Mouse (Mus musculus) heart, postnatal 4 days (tissue): Measurements from ENCODE around the gene Ccdc47. TPM values are rescaled to one million over a fixed set of nuclear protein-coding genes. Genes with fewer than 3 reads are reported as not detected.

Experiments
- DNase-seq: peaks from one replicate; pipeline ENCODE4 v3.0.0; 2021
- total RNA-seq, 2 experiments: library from RNA; stranded (reverse); gene quantifications; 2 replicates each; pipeline ENCODE4 v1.2.3; 2021

Gene Ccdc47
- total RNA-seq, 2 experiments from 2014 or later: 75.3 to 77.2 TPM

GRCm38 (mm10) chr11:106195341-106195740, 20.8 kb downstream of the Ccdc47 start:
- DNase-seq: no peak

- no peak for DNase-seq
These were observed 21.3 kb downstream of the Ccdc47 start for GRCm38 (mm10) chr11:106194891-106195290.

- no peak for DNase-seq
These were observed 22.0 kb downstream of the Ccdc47 start for GRCm38 (mm10) chr11:106194155-106194541.

GRCm38 (mm10) chr11:106193371-106194154, 22.6 kb downstream of the Ccdc47 start:
- peak; percentile 98 for DNase-seq

GRCm38 (mm10) chr11:106192657-106193370, 23.3 kb downstream of the Ccdc47 start:
- DNase-seq: no peak

GRCm38 (mm10) chr11:106192241-106192640, 23.9 kb downstream of the Ccdc47 start:
- no peak for DNase-seq

- no peak for DNase-seq
These were observed 24.4 kb downstream of the Ccdc47 start for GRCm38 (mm10) chr11:106191716-106192115.

- no peak for DNase-seq
These were observed 28.8 kb downstream of the Ccdc47 start for GRCm38 (mm10) chr11:106187326-106187725.

GRCm38 (mm10) chr11:106180449-106180801, 35.7 kb downstream of the Ccdc47 start:
- DNase-seq: no peak

GRCm38 (mm10) chr11:106179711-106180448, 36.3 kb downstream of the Ccdc47 start:
- DNase-seq: no peak

GRCm38 (mm10) chr11:106178036-106178782, 37.9 kb downstream of the Ccdc47 start:
- no peak for DNase-seq

- DNase-seq: no peak
These were observed 39.8 kb downstream of the Ccdc47 start for GRCm38 (mm10) chr11:106176372-106176771.

GRCm38 (mm10) chr11:106175081-106175480, 41.1 kb downstream of the Ccdc47 start:
- DNase-seq: no peak

- DNase-seq: no peak
These were observed 41.8 kb downstream of the Ccdc47 start for GRCm38 (mm10) chr11:106174372-106174771.

- no peak for DNase-seq
These were observed 42.9 kb downstream of the Ccdc47 start for GRCm38 (mm10) chr11:106173228-106173627.

GRCm38 (mm10) chr11:106170807-106171206, 45.3 kb downstream of the Ccdc47 start:
- DNase-seq: no peak

- DNase-seq: no peak
These were observed 48.7 kb downstream of the Ccdc47 start for GRCm38 (mm10) chr11:106167435-106167834.

GRCm38 (mm10) chr11:106164601-106165180, 51.5 kb downstream of the Ccdc47 start:
- peak; percentile 11 for DNase-seq

- peak; percentile 17 for DNase-seq
These were observed 52.6 kb downstream of the Ccdc47 start for GRCm38 (mm10) chr11:106163546-106163945.

- DNase-seq: peak; percentile 15
These were observed 53.9 kb downstream of the Ccdc47 start for GRCm38 (mm10) chr11:106162237-106162636.

- peak; percentile 34 for DNase-seq
These were observed 55.1 kb downstream of the Ccdc47 start, which contains the start of the genes Gm10840 and Limd2 for GRCm38 (mm10) chr11:106160841-106161721. TSS of gene Gm10840 (plus strand) at chr11:106160850. TSS of gene Limd2 (minus strand) at chr11:106160860.
